Mouse (Mus musculus) ES-Bruce4 (cell line): ENCODE data around the gene Mettl2. TPM values are rescaled to one million over a fixed set of nuclear protein-coding genes. Genes with fewer than 3 reads are reported as not detected.

ENCODE experiments used
- H3K27ac ChIP-seq: 2 replicates; pipeline ENCODE4 v1.5.1; 2012; ENCODE audit warnings: low read length, inconsistent platforms; ENCODE audit not compliant: insufficient read depth
- H3K27me3 ChIP-seq: 2 replicates; pipeline ENCODE4 v1.6.1; 2012; ENCODE audit warnings: mild to moderate bottlenecking, low read length, inconsistent platforms; ENCODE audit not compliant: control insufficient read depth, poor library complexity, insufficient read depth, severe bottlenecking
- H3K36me3 ChIP-seq: 2 replicates; pipeline ENCODE4 v1.6.1; 2012; ENCODE audit warnings: inconsistent platforms, mild to moderate bottlenecking, low read length, moderate library complexity; ENCODE audit not compliant: control insufficient read depth, poor library complexity, insufficient read depth, severe bottlenecking
- H3K4me1 ChIP-seq: one replicate; pipeline ENCODE4 v1.8.1; 2011; ENCODE audit warnings: low read length; ENCODE audit not compliant: control insufficient read depth, insufficient read depth
- H3K4me3 ChIP-seq: 2 replicates; pipeline ENCODE4 v1.5.1; 2011; ENCODE audit warnings: low read depth, mild to moderate bottlenecking, low read length
- H3K9ac ChIP-seq: 2 replicates; pipeline ENCODE4 v1.6.1; 2012; ENCODE audit warnings: low read depth, mild to moderate bottlenecking, inconsistent platforms; ENCODE audit not compliant: poor library complexity, severe bottlenecking
- H3K9me3 ChIP-seq: replicated peaks from 2 replicates; pipeline ENCODE4 v1.6.1; 2012; ENCODE audit warnings: mild to moderate bottlenecking, low read length, inconsistent platforms; ENCODE audit not compliant: control insufficient read depth, poor library complexity, insufficient read depth, severe bottlenecking
- CTCF ChIP-seq: IDR thresholded peaks from one replicate; pipeline ENCODE4 v1.8.1; 2011; ENCODE audit warnings: low read depth, low read length
- EP300 ChIP-seq: IDR thresholded peaks from 2 replicates; pipeline ENCODE4 v1.6.1; 2011; ENCODE audit warnings: low read depth, low read length; ENCODE audit not compliant: insufficient read depth
- POLR2A ChIP-seq: IDR thresholded peaks from one replicate; pipeline ENCODE4 v1.8.1; 2011; ENCODE audit warnings: low read length; ENCODE audit not compliant: insufficient read depth
- polyA plus RNA-seq: library from polyadenylated mRNA; stranded (reverse); fragments of >200 nt; gene quantifications from 2 replicates; pipeline ENCODE4 v1.2.4, GENCODE M21; 2011; ENCODE audit warnings: low read depth; ENCODE audit not compliant: missing spikeins, insufficient read depth, insufficient read length

Mettl2 gene
- polyA plus RNA-seq, 1 experiment, result 43.1 TPM

GRCm38 (mm10) chr11:105156748-105157267, 30.6 kb downstream of the Mettl2 start:
- no peaks in the 10 kb centered on the region for H3K27me3 ChIP-seq
- peaks cover 10% of the 10 kb centered on the region for H3K4me1 ChIP-seq
- no peaks in the 10 kb centered on the region for H3K9me3 ChIP-seq
- peak overlapping the region; percentile 31 for H3K9ac ChIP-seq
- TF ChIP-seq CTCF (no peak), EP300 (no peak), POLR2A (no peak)
- no peaks in the 10 kb centered on the region for H3K36me3 ChIP-seq
- H3K4me3 ChIP-seq, result peak overlapping the region; percentile 37
- peak overlapping the region; percentile 69 for H3K27ac ChIP-seq

DNA sequence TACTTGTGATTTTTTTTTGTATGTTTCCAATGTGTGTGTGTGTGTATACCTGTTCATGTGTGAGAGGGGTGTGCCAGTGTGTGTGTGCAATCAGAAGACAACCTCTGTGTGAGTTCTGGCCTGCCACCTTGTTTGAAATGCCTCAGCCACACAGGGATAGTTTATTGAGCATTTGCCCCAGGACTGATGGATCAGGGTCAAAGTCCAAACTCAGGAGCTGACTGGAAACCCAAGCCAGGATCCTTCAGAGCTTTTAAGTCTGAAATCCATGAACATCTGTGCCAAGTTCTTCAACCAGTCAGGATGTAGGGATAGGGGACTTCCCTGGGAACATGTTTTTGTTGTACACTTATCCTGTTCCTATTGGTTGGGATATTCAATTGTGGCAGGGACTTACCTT, 31.8 kb downstream of the Mettl2 start:
- TF ChIP-seq EP300 (no peak), CTCF (no peak), POLR2A (no peak)
- Histone ChIP-seq H3K9ac (no peak overlapping the region), H3K9me3 (no peaks in the 10 kb centered on the region), H3K36me3 (no peaks in the 10 kb centered on the region), H3K4me3 (no peak overlapping the region), H3K27ac (peak overlapping the region; percentile 8; the same call in 1 of the 2 replicates), H3K27me3 (no peaks in the 10 kb centered on the region), H3K4me1 (peaks cover 5% of the 10 kb centered on the region)

DNA sequence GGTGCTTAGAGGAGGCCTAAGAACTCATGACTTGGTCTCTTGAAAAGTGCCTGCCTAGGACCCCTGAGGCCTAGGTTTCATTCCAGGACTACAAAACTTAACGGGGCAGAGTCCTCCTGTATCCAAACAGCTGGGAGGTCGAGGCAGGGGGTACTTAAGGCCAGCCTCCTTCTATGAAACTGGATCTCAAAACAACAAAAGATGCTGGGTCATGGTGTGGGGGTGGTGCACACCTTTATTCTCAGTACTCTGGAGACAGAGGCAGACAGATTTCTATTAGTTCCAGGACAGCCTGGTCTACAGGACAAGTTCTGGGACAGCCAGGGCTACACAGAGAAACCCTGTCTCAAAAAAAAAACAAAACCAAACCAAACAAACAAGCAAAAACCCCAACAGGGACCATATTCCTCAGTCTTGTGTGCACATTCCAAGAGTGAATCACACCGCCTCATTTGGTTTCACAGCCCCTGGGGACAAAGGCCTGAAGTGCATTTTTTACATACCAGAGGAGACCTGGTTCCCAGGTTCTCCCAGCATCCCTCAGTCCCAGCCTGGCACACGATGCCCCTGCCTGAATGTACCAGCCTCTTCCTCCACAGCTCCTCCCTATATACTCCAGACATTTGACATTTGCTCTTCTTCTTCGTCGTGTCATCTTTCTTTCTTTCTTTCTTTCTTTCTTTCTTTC, 33.6 kb downstream of the Mettl2 start:
- Histone ChIP-seq H3K4me1 (peaks cover 1% of the 10 kb centered on the region), H3K27ac (peak overlapping the region; percentile 53), H3K4me3 (no peak overlapping the region), H3K36me3 (no peaks in the 10 kb centered on the region), H3K9me3 (no peaks in the 10 kb centered on the region), H3K9ac (no peak overlapping the region), H3K27me3 (no peaks in the 10 kb centered on the region)
- no peak for TF ChIP-seq CTCF
- 0 out of 2 replicates have a peak, but pooled peaks have one; percentile 55 for TF ChIP-seq EP300

DNA sequence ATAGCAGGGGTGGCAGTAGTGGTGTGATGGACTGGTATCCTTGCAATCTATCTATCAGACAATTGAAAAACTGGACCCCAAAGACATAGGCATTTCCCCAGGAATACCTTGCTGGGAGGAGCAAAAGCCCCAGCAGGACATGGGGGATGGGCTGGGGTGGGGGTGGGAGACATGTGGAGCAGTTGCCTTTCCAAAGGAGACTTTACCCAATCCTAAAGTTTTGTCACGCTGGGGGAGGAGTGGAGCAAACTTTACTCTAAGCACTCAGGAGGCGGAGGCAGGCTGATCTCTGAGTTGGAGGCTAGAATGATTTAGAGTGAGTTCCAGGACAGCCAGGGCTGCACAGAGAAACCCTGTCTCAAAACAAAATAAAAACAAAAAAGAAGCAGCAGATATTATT, 35.2 kb downstream of the Mettl2 start:
- Histone ChIP-seq H3K4me1 (peaks cover 1% of the 10 kb centered on the region), H3K4me3 (no peak overlapping the region), H3K36me3 (no peaks in the 10 kb centered on the region), H3K9ac (no peak overlapping the region), H3K27me3 (no peaks in the 10 kb centered on the region), H3K27ac (peak overlapping the region; percentile 35; the same call in 1 of the 2 replicates), H3K9me3 (no peaks in the 10 kb centered on the region)
- TF ChIP-seq EP300 (0 out of 2 replicates have a peak, but pooled peaks have one; percentile 22), CTCF (no peak)

DNA sequence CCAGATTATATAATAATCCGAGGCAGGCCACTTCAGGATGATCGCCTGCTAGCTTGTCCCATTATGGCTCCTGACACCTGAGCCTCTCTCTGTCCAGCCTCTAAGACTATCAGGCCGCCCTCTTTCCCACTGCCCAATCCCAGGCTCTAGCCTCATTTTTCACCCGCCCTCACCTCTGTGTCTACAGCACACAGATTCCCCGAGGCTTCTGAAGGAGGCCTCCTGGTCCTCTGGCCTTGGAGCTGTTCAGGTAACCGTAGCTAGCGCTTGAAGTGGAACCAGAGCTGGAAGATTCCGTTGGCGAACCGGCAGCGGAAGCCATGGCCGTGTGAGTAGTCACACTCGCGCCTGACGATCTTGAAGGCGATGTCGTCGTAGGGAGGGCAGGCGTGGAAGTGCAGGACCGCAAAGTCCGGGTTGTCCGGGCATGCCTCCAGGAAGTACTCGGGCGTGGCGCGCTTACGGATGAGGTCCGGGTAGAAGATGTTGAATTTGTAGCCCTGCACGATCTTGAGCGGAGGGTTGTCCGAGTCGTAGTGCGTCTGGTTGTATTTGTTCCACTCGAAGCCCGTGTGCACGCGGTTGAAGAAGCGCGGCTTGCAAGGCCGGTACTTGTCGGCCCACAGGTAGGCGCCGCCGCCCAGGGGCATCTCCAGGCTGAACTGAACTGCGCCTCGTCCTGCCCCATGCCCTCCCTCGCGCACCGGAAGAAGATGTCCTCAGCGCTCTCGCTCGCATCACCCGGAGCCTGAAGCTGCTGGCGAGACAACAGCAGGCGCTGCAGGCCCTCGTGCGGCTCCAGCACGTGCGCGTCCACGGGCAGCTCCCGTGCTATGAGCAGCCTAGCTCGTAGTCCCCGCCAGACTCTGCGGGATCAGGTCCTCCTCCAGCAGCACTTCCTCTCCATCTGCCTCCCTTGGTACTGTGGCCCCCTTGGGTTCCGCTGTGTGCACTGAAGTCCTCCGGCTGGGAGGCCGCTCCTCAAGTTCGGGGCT, 38.6 kb downstream of the Mettl2 start:
- H3K27ac ChIP-seq, result peak overlapping the region; percentile 3; the same call in 1 of the 2 replicates

More for the DNA sequence above, 38.6 kb downstream of the Mettl2 start:
- H3K9ac ChIP-seq, result peak overlapping the region; percentile 19
- TF ChIP-seq CTCF (no peak), EP300 (no peak), POLR2A (peak; percentile 54)
- no peaks in the 10 kb centered on the region for H3K27me3 ChIP-seq
- H3K4me1 ChIP-seq, result peaks cover 1% of the 10 kb centered on the region
- H3K36me3 ChIP-seq, result peaks cover 3% of the 10 kb centered on the region; the same call in 1 of the 2 replicates
- no peaks in the 10 kb centered on the region for H3K9me3 ChIP-seq
- H3K4me3 ChIP-seq, result peak overlapping the region; percentile 62
